Mouse (Mus musculus): ENCODE data around the gene Gdpd3. TPM values are rescaled to one million over a fixed set of nuclear protein-coding genes. Genes with fewer than 3 reads are reported as not detected.

Gdpd3 gene
- polyA plus RNA-seq, 1 experiment from 2014 or later: 12.4 TPM

DNA sequence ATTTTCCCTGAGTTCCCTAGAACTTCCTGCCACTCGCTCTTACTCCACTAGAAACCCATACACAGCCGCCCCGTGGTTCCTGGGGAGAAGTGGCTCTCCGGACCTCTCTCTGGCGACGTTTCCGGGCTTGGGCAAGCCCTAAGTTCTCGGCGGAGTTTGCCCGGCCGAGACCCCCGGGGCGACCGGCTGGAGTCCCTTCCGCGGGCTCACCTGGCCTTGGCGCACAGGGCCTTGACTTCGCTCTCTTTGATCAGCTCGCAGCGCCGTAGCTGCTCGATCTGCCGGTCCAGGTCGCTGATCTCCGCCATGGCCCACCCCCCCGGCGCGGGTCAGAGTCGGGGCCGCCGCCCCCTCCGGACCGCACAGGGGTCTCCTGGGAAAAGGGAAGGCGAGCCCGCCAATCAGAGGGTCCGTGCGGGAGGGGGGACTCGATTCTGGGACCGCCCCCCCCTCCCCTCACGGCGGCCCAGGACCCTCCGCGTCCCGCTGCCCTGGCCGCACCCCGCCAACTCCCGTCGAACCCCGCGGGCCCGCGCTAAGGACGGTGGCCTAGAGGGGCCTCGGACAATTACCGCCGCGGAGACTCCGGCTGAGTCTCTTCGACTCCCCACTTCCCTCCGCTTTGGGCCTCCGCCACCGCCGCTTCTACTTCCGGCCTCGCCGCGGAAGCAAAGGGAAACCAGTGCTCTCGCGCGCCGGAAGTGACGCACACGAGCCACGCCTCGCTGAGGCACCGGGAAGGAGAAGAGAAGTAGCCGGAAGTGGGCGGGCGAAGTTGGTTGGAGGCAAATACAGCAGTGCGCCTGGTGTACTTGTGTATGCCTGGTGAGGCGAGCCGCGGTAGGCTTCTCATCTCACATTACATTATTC lies 26.0 kb downstream of the Gdpd3 start, which contains the start of gene Ppp4c:
Gene Ppp4c (minus strand): TSS at position 646 of the 870 bp plus-strand sequence.
- Histone ChIP-seq H3K4me2 (replicated peaks) (peak within 1 kb of the TSS; percentile 56), H3K4me1 (peaks cover 32% of the 10 kb centered on the region), H3K4me3 (replicated peaks) (peak within 1 kb of the TSS; percentile 98), H3K9me3 (replicated peaks) (no peaks in the 10 kb centered on the region), H3K9ac (peak within 1 kb of the TSS; percentile 93), H3K27ac (replicated peaks) (peak within 1 kb of the TSS; percentile 99), H3K27me3 (no peaks in the 10 kb centered on the region), H3K36me3 (peaks cover 68% of the 10 kb centered on the region)
- WGBS: under 1% methylated on average over 79 of the region's 83 CpGs
- ATAC-seq (ENCODE audit: insufficient number of reproducible peaks, low FRiP score, low TSS enrichment, low read depth): peak; percentile 93

DNA sequence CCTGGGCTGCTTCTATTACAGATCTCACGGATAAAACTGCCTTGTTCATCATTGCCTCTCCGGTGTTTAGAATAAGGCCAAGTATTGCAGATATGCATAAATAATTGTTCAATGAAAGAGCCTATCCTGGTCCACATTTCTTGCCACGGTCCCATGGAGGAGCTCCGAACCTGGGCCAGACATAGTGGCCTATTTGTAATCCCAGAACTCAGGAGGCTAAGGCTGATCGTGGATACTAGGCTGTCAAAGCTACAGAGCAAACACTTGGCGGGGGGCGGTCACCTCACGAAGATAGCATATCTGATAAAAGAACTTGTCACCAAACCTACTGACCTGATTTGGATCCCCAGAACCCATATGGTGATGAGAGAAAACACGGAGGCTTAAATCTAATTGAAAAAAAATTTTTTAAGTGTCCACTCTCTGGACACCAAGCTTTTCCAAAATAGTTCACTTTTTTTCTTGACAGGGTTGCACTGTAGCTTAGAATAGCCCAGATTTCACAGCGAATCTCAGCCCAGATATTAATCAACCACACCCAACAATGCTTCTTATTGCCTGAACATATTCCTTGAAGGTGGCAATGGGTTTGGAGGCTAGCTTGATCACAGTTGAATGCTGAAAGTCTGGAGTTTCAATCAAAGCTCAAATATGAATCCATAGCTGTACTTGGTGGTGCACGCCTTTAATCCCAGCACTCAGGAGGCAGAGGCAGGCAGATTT lies 26.7 kb downstream of the Gdpd3 start:
- peak overlapping the region; percentile 99 for H3K27ac ChIP-seq (replicated peaks)
- peaks cover 65% of the 10 kb centered on the region for H3K36me3 ChIP-seq
- H3K9me3 ChIP-seq (replicated peaks): no peaks in the 10 kb centered on the region
- H3K4me3 ChIP-seq (replicated peaks): peak overlapping the region; percentile 98
- peak overlapping the region; percentile 56 for H3K4me2 ChIP-seq (replicated peaks)
- H3K4me1 ChIP-seq: peaks cover 40% of the 10 kb centered on the region
- WGBS: 25% methylated on average over 11 of the region's 11 CpGs
- 0 out of 2 replicates have a peak overlapping the region, but pooled peaks have one; percentile 6 for H3K9ac ChIP-seq
- peak; percentile 0; the same call in 1 of the 2 replicates for ATAC-seq (ENCODE audit: insufficient number of reproducible peaks, low FRiP score, low TSS enrichment, low read depth)
- no peaks in the 10 kb centered on the region for H3K27me3 ChIP-seq

DNA sequence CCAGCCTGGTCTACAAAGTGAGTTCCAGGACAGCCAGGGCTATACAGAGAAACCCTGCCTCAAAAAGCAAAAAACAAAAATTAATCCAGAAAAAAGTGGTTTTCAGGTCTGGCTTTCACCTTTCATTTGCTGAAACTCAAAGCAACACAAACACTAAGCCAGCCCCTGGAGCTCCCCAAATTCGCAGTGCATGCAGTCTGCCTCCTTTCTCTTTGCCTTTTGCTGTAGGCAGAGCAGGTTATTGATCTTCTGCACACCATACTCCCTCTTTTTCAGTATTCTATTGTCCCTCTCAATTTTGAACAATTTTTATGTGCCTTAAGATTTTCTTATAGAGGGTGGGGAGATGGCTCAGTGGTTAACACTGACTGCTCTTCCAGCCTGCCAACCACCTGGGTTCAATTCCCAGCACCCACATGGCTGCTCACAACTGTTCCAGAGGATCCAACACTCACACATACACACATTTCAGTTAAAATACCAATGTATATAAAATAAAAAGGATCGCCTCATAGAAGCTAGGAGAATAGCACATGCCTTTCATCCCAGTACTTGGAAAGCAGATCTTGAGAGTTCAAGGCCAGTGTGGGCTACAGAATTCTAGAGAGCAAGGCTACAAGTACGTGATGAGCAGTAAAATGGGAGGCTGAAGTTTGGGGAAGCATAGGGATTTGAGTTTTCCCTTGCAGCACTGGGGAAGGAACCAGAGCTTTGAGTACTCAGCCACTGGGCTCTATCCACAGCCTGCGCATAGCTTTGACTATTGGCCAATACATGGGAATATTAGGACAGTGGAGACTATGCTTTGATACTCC lies 27.5 kb downstream of the Gdpd3 start:
- no peak overlapping the region for H3K9ac ChIP-seq
- H3K27me3 ChIP-seq: no peaks in the 10 kb centered on the region
- peaks cover 44% of the 10 kb centered on the region for H3K4me1 ChIP-seq
- no peak overlapping the region for H3K4me2 ChIP-seq (replicated peaks)
- H3K36me3 ChIP-seq: peaks cover 57% of the 10 kb centered on the region
- no peak for ATAC-seq (ENCODE audit: insufficient number of reproducible peaks, low FRiP score, low TSS enrichment, low read depth)
- H3K27ac ChIP-seq (replicated peaks): peak overlapping the region; percentile 99; the same call in 1 of the 2 replicates
- H3K9me3 ChIP-seq (replicated peaks): no peaks in the 10 kb centered on the region
- no peak overlapping the region; the same call in 1 of the 2 replicates for H3K4me3 ChIP-seq (replicated peaks)
- WGBS: 72% methylated on average over 4 of the region's 4 CpGs

DNA sequence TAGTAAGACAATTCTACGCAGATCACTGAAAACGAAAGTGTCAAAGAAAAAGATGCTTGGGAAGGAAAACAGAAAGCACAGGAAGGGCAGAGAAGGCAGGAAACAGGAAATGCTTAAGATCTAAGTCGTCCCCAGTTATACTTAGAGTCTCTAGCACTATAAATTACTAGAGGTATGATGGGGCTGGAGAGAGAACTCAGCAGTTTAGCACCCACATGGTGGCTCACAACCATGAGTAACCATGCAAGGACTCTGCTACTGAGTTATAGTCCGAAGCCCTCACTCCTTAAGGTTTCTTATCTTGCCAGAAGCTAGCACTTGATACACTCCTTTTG lies 28.1 kb downstream of the Gdpd3 start:
- no peak overlapping the region; the same call in 1 of the 2 replicates for H3K4me3 ChIP-seq (replicated peaks)
- H3K27me3 ChIP-seq: no peaks in the 10 kb centered on the region
- H3K4me1 ChIP-seq: peaks cover 44% of the 10 kb centered on the region
- H3K9me3 ChIP-seq (replicated peaks): no peaks in the 10 kb centered on the region
- no peak overlapping the region for H3K4me2 ChIP-seq (replicated peaks)
- ATAC-seq (ENCODE audit: insufficient number of reproducible peaks, low FRiP score, low TSS enrichment, low read depth): no peak
- 78% methylated on average over 4 of the region's 4 CpGs for WGBS
- H3K36me3 ChIP-seq: peaks cover 51% of the 10 kb centered on the region
- no peak overlapping the region for H3K9ac ChIP-seq
- H3K27ac ChIP-seq (replicated peaks): no peak overlapping the region

DNA sequence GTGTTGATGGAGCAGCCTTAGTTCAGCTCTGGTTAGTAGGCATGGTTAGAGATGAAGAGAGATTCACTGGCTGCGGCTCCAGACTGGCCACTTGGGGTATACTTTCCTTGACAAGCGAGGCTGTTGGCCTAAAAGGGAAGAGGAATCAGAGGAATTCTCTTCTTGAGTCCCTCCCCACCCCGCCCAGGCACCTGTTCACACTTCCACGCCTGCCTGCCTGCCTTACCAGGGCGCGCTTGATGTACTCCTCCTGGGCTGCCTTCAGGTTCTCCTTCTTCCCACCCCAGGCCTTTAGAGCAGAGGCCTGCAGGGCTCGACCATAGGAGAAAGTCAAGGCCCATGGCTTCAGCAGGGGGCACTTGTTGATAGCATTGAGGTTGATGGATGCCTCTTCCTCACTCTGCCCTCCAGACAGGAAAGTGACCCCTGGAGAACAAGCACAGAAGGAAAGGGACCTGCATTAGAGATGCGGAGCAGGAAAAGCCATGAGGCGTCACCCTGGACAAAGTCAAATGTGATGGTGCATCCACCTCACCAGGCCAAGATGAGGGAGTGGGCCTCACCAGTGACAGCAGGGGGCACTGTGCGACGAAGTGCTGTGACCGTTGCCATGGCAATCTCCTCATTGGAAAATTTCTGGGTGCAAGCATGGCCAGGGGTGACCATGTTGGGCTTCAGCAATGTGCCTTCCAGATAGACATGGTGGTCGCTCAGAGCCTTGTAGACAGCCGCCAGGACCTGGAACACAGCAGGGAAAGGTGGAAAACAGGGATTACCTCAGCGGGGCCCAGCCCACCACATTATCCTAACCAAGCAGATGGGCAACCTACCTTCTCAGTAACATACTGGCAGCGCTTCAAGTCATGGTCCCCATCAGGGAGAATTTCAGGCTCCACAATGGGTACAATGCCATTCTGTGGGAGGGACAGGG lies 29.5 kb downstream of the Gdpd3 start:
- H3K4me3 ChIP-seq (replicated peaks): no peak overlapping the region
- H3K4me2 ChIP-seq (replicated peaks): no peak overlapping the region
- WGBS: 83% methylated on average over 16 of the region's 16 CpGs
- no peaks in the 10 kb centered on the region for H3K9me3 ChIP-seq (replicated peaks)
- ATAC-seq (ENCODE audit: insufficient number of reproducible peaks, low FRiP score, low TSS enrichment, low read depth): no peak
- H3K36me3 ChIP-seq: peaks cover 41% of the 10 kb centered on the region
- no peak overlapping the region for H3K9ac ChIP-seq
- H3K4me1 ChIP-seq: peaks cover 54% of the 10 kb centered on the region
- H3K27ac ChIP-seq (replicated peaks): no peak overlapping the region
- H3K27me3 ChIP-seq: no peaks in the 10 kb centered on the region

DNA sequence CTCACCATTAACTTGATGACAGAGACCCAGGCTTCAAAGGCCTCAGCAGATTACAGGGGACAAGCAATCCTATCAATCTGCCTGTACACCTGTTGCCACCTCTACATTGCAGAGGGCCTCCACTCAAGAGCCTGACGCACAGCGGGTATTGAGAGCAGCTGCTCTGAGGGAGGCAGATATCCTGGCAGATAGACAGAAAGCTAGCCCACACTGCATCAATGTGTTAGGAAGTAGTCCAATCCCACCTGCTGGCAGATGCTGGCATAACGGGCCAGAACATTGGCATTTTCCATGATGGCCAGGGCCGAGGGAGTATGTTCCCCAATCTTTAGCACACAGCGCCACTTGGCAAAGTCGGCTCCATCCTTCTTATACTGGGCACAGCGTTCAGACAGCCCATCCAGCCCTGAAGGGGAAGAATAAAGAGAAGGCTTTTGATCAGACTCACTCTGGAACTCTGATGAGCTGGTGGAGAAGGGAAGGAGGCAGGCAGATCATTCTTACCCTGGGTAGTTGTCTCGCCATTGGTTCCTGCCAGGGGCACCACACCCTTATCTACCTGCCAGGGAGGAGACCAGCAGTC lies 30.3 kb downstream of the Gdpd3 start:
- whole genome bisulfite sequencing: 68% methylated on average over 8 of the region's 8 CpGs
- H3K4me1 ChIP-seq: peaks cover 53% of the 10 kb centered on the region
- no peak overlapping the region for H3K9ac ChIP-seq
- H3K27me3 ChIP-seq: no peaks in the 10 kb centered on the region
- no peak overlapping the region for H3K27ac ChIP-seq (replicated peaks)
- no peak for ATAC-seq (ENCODE audit: insufficient number of reproducible peaks, low FRiP score, low TSS enrichment, low read depth)
- H3K9me3 ChIP-seq (replicated peaks): no peaks in the 10 kb centered on the region
- peak overlapping the region; percentile 79 for H3K4me2 ChIP-seq (replicated peaks)
- peaks cover 41% of the 10 kb centered on the region for H3K36me3 ChIP-seq
- H3K4me3 ChIP-seq (replicated peaks): peak overlapping the region; percentile 87; the same call in 1 of the 2 replicates

DNA sequence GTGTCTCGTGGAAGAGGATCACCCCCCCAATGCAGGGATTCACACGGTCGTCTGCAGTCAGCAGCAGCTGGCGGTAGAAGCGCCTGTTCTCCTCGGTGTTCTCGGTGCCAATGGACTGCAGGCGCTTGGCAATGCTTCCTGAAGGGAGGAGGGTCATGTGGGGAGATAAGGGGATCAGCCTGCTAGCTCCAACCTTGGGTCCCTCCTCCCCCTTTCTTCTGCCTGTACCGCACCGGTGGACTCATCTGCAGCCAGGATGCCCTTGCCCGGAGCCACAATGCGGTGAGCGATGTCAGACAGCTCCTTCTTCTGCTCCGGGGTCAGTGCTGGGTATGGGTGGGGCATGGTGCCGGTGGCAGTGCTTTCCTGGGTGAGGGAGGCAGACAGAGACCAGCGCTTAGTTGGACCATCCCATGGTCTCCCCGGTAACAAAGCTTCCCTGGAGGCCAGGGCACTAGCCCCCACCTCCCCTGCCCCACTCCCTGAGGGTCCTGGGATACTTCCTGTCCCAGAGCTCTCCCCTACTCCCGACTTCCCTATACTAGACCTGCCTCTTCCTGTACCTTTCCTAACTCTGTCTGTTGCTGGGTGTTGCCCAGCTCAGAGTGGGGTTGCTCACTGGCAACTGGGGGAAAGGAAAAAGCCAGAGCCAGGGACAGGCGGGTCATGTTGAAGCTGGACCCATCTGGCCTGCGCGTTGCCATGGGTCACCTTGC lies 31.4 kb downstream of the Gdpd3 start, which contains the start of gene Fam57b:
Gene Fam57b (plus strand): TSS at position 258 of the 716 bp plus-strand sequence.
- peaks cover 41% of the 10 kb centered on the region for H3K36me3 ChIP-seq
- 17% methylated on average over 21 of the region's 21 CpGs for WGBS
- no peak for ATAC-seq (ENCODE audit: insufficient number of reproducible peaks, low FRiP score, low TSS enrichment, low read depth)
- H3K9ac ChIP-seq: peak within 1 kb of the TSS; percentile 90
- peak within 1 kb of the TSS; percentile 94 for H3K27ac ChIP-seq (replicated peaks)
- no peaks in the 10 kb centered on the region for H3K9me3 ChIP-seq (replicated peaks)
- H3K4me1 ChIP-seq: peaks cover 52% of the 10 kb centered on the region
- H3K4me2 ChIP-seq (replicated peaks): peak within 1 kb of the TSS; percentile 79
- no peaks in the 10 kb centered on the region for H3K27me3 ChIP-seq
- H3K4me3 ChIP-seq (replicated peaks): peak within 1 kb of the TSS; percentile 87

DNA sequence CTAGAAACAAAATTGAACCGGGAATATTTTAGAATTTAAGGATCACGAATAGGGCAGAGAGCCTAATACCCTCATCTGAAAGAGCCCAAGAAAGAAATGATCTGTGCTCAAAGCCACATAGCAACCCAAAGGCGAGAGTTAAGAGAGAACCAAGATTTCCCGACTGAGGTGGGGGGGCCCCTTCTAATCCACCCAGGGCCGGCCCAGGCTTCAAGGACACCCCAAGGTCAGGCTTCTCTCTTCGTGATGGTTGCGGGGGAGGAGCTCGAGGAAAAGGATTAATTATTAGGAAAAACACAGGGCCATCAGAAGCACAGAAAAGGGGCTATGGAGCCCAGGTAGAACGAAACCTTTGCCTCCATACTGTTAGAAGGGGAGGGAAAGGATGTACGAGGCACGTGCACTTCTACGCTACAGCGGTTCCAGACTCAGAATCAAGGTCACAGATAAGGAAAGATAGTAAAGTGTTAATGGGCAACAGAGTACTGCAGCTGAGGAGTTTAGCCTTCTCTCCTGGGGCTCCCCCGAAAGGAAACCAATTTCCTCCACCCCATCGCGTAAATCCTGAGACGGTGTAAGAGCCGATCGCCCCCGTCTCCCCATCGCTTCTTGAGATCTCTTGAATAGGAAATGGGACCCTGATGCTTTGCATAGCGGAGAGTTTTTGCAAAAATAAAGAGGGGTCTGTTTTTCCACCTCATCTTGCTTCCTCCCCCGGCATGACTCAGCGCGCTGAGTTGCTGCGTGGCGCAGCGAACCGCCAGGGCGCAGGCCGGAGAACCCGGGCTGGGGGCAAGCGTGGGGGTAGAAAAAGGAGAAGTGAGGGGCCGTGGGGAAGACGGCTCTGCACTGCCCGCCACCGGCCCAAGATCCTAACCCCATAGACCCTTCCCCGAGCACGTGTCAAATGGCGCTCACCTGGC lies 32.3 kb downstream of the Gdpd3 start:
- ATAC-seq (ENCODE audit: insufficient number of reproducible peaks, low FRiP score, low TSS enrichment, low read depth): no peak
- Histone ChIP-seq H3K27me3 (no peaks in the 10 kb centered on the region), H3K9me3 (replicated peaks) (no peaks in the 10 kb centered on the region), H3K27ac (replicated peaks) (peak overlapping the region; percentile 94), H3K9ac (peak overlapping the region; percentile 90), H3K36me3 (peaks cover 41% of the 10 kb centered on the region), H3K4me1 (peaks cover 44% of the 10 kb centered on the region), H3K4me2 (replicated peaks) (peak overlapping the region; percentile 79), H3K4me3 (replicated peaks) (peak overlapping the region; percentile 87)
- under 1% methylated on average over 40 of the region's 40 CpGs for WGBS

DNA sequence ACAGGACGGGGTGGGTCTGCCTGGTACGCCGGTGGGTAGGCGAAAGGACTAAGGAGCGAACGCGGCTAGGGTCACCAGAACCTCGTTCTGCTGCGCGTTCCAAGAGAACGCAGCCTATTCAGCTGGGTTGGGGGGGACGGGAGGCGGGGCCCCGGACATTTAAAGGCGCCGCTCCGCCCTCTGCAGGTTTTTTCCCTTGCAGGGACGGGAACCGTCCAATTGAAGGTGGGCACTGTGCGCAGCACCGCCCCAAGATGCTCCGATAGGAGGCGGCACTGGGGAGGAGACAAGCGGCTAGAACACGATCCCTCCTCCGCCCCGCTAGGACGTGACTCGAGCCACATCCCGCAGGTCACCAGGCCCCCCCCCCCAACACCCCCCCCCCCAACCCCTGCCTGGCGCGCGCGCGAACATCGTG lies 32.9 kb downstream of the Gdpd3 start:
- Histone ChIP-seq H3K27ac (replicated peaks) (peak overlapping the region; percentile 99), H3K9me3 (replicated peaks) (no peaks in the 10 kb centered on the region), H3K9ac (peak overlapping the region; percentile 90), H3K4me1 (peaks cover 38% of the 10 kb centered on the region), H3K4me2 (replicated peaks) (peak overlapping the region; percentile 82), H3K4me3 (replicated peaks) (peak overlapping the region; percentile 87), H3K36me3 (peaks cover 35% of the 10 kb centered on the region), H3K27me3 (no peaks in the 10 kb centered on the region)
- ATAC-seq (ENCODE audit: insufficient number of reproducible peaks, low FRiP score, low TSS enrichment, low read depth): peak; percentile 96
- WGBS: under 1% methylated on average over 29 of the region's 36 CpGs

Data from embryonic facial prominence, embryonic 15.5 days (tissue).